Mouse (Mus musculus): ENCODE results near the gene Med15.

GRCm38 (mm10) chr16:17724448-17724847 lies 8.2 kb downstream of the Med15 start:
- TF ChIP-seq CTCF (IDR thresholded peaks at IDR 0.05; ENCODE audit: insufficient read depth, low read length) (no peak), POLR2A (IDR thresholded peaks at IDR 0.05; ENCODE audit: borderline replicate concordance, extremely low read depth, low read depth, low read length) (no peak)
